ENCODE assay signal across 8 mouse cellular contexts in the genomic region with DNA sequence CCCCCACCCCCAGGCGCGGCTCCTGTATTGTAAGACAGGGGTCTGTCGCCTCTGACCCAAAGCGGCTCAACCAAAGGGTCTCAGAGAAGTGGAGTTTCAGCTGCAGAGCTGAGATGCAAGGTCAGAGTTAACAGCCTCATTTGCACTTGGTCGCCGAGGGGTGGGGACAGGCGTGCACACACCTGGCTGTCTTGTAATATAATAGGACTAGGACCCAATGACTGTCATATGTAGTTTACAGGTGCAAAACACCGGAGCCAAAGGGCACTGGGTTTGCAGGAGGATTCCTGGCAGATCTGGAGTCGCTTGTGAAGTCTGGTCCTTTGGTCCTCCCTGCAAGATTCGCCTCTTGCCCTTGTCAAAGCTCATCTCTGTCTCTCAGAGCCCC. TPM values are rescaled to one million over a fixed set of nuclear protein-coding genes. Genes with fewer than 3 reads are reported as not detected.
A peak's percentile ranks its signal among the peaks of the same experiment; 100 is the strongest.
DNase-seq lines count a peak whose midpoint lies in the region; ATAC-seq and TF ChIP-seq lines count a peak whose summit lies in the region.

No protein-coding gene starts in this region.

- 6% methylated on average over 10 of the region's 10 CpGs for whole genome bisulfite sequencing in forebrain, embryonic 10.5 days
- WGBS in kidney, embryonic 15.5 days = 5% methylated on average over 10 of the region's 10 CpGs
- WGBS in midbrain, embryonic 15.5 days = 5% methylated on average over 10 of the region's 10 CpGs

- no peak for TF ChIP-seq CTCF in left cerebral cortex, adult 2 months (IDR thresholded peaks at IDR 0.05)

- no peak for DNase-seq in left cerebral cortex, adult 2 months (ENCODE audit: extremely low spot score in 1 of 2, low spot score in 2 of 2)
- no peak for DNase-seq in left cerebral cortex, postnatal 10 days (ENCODE audit: extremely low spot score in 1 of 2, low spot score in 2 of 2)
- no peak for DNase-seq in forebrain, embryonic 10.5 days (ENCODE audit: extremely low spot score, low spot score)
- DNase-seq in MN1 (ENCODE audit: low spot score) = no peak
- no peak for DNase-seq in spleen, postnatal 36 days (ENCODE audit: low spot score in 2 of 2)
- no peak for DNase-seq in yolk sac, embryonic 10.5 days (ENCODE audit: low spot score)

- H3K9ac ChIP-seq in kidney, embryonic 15.5 days = peak overlapping the region; percentile 83
- peak overlapping the region; percentile 58 for H3K9ac ChIP-seq in midbrain, embryonic 15.5 days

- H3K36me3 ChIP-seq in forebrain, embryonic 10.5 days (replicated peaks) = no peaks in the 10 kb centered on the region
- no peaks in the 10 kb centered on the region for H3K36me3 ChIP-seq in kidney, embryonic 15.5 days
- no peaks in the 10 kb centered on the region for H3K36me3 ChIP-seq in midbrain, embryonic 15.5 days (replicated peaks)

- H3K27me3 ChIP-seq in forebrain, embryonic 10.5 days (ENCODE audit: poor library complexity, severe bottlenecking) = peaks cover 66% of the 10 kb centered on the region
- peaks cover 30% of the 10 kb centered on the region; the same call in 1 of the 2 replicates for H3K27me3 ChIP-seq in kidney, embryonic 15.5 days
- H3K27me3 ChIP-seq in midbrain, embryonic 15.5 days (replicated peaks) = peaks cover 24% of the 10 kb centered on the region

- H3K4me2 ChIP-seq in kidney, embryonic 15.5 days = peak overlapping the region; percentile 99
- peak overlapping the region; percentile 100 for H3K4me2 ChIP-seq in midbrain, embryonic 15.5 days

- intact Hi-C loops in left cerebral cortex, adult 2 months (cut with DNase I) = no loop called here
- intact Hi-C loops in left cerebral cortex, postnatal 10 days (cut with DNase I) = no loop called here

- peak overlapping the region; percentile 66 for H3K4me3 ChIP-seq in left cerebral cortex, adult 2 months
- peak overlapping the region; percentile 88 for H3K4me3 ChIP-seq in forebrain, embryonic 10.5 days
- peak overlapping the region; percentile 78 for H3K4me3 ChIP-seq in kidney, embryonic 15.5 days (replicated peaks)
- H3K4me3 ChIP-seq in midbrain, embryonic 15.5 days = peak overlapping the region; percentile 73

- ATAC-seq in kidney, embryonic 15.5 days (replicated peaks; ENCODE audit: low FRiP score) = peak; percentile 50; the same call in 1 of the 2 replicates
- no peak; the same call in 1 of the 2 replicates for ATAC-seq in midbrain, embryonic 15.5 days (replicated peaks)

- H3K4me1 ChIP-seq in forebrain, embryonic 10.5 days = peaks cover 24% of the 10 kb centered on the region
- peaks cover 15% of the 10 kb centered on the region for H3K4me1 ChIP-seq in kidney, embryonic 15.5 days
- peaks cover 13% of the 10 kb centered on the region; the same call in 1 of the 2 replicates for H3K4me1 ChIP-seq in midbrain, embryonic 15.5 days

- H3K9me3 ChIP-seq in forebrain, embryonic 10.5 days = no peaks in the 10 kb centered on the region
- no peaks in the 10 kb centered on the region for H3K9me3 ChIP-seq in kidney, embryonic 15.5 days (replicated peaks)
- H3K9me3 ChIP-seq in midbrain, embryonic 15.5 days = no peaks in the 10 kb centered on the region

- H3K27ac ChIP-seq in left cerebral cortex, adult 2 months = no peak overlapping the region
- H3K27ac ChIP-seq in forebrain, embryonic 10.5 days = peak overlapping the region; percentile 86
- peak overlapping the region; percentile 82 for H3K27ac ChIP-seq in kidney, embryonic 15.5 days
- no peak overlapping the region for H3K27ac ChIP-seq in midbrain, embryonic 15.5 days

RNA-seq across cellular contexts. Expression of a gene that starts 0.3 kb away (rescaled TPM):
- 10 to 100 TPM; 28.8 to 31.5 TPM for total RNA-seq in left cerebral cortex, adult 2 months (2021)
- total RNA-seq in left cerebral cortex, postnatal 10 days (2021) = 10 to 100 TPM; 14.8 to 17.2 TPM
- polyA plus RNA-seq in forebrain, embryonic 10.5 days (2016; fragmentation: Nextera tagmentation; extraction: Ambion mirVana) = 13.4 and 14.2 TPM in 2 replicates
- 28.1 and 30.6 TPM in 2 replicates for polyA plus RNA-seq in kidney, embryonic 15.5 days (2015; fragmentation: Nextera tagmentation; extraction: Ambion mirVana)
- polyA plus RNA-seq in midbrain, embryonic 15.5 days (2015; fragmentation: Nextera tagmentation; extraction: Ambion mirVana) = 7.5 and 8.2 TPM in 2 replicates

RNA-seq across cellular contexts. Expression of a gene that starts 24.8 kb away (rescaled TPM):
- 10 to 100 TPM; 39.1 to 39.6 TPM for total RNA-seq in left cerebral cortex, adult 2 months (2021)
- total RNA-seq in left cerebral cortex, postnatal 10 days (2021) = 10 to 100 TPM; 40.0 to 40.2 TPM
- polyA plus RNA-seq in forebrain, embryonic 10.5 days (2016; fragmentation: Nextera tagmentation; extraction: Ambion mirVana) = 23.7 and 25.3 TPM in 2 replicates
- 81.9 and 89.7 TPM in 2 replicates for polyA plus RNA-seq in kidney, embryonic 15.5 days (2015; fragmentation: Nextera tagmentation; extraction: Ambion mirVana)
- polyA plus RNA-seq in midbrain, embryonic 15.5 days (2015; fragmentation: Nextera tagmentation; extraction: Ambion mirVana) = 39.7 and 39.9 TPM in 2 replicates

Comparison
In these comparisons a context has a peak if more than half of its experiments do, and no peak if none do; other contexts are left out.
1. H3K27ac ChIP-seq: peak in forebrain, embryonic 10.5 days (single experiment) and kidney, embryonic 15.5 days (single experiment); none in left cerebral cortex, adult 2 months (single experiment) and midbrain, embryonic 15.5 days (single experiment).
2. Peak in every context shown above with its lines, with median percentiles within 50 percentile points of each other: H3K4me3 ChIP-seq.